Mouse (Mus musculus): ENCODE data around the gene Btbd9.
"Not testable (repeated sequence)": the region's sequence is repeated elsewhere in the genome, so short reads cannot be mapped to it uniquely, and the experiment has no call there.

Btbd9 gene

GRCm38 (mm10) chr17:30575941-30576773 is at the start of gene Btbd9:
Gene Btbd9, minus strand, starts transcription at chr17:30576488.
- DNase-seq (ENCODE audit: low read depth, low spot score), result peak; percentile 81

- not testable (repeated sequence) for DNase-seq (ENCODE audit: low read depth, low spot score)
Measured at GRCm38 (mm10) chr17:30624132-30624531, 47.8 kb upstream of the Btbd9 start, which contains the start of gene Dnah8. Gene Dnah8, plus strand, starts transcription at chr17:30624354.

- DNase-seq (ENCODE audit: low read depth, low spot score), result no peak
Measured at GRCm38 (mm10) chr17:30623200-30623599, 46.9 kb upstream of the Btbd9 start.

GRCm38 (mm10) chr17:30621450-30621849 is 45.2 kb upstream of the Btbd9 start:
- DNase-seq (ENCODE audit: low read depth, low spot score), result no peak

- no peak for DNase-seq (ENCODE audit: low read depth, low spot score)
Measured at GRCm38 (mm10) chr17:30620548-30620947, 44.3 kb upstream of the Btbd9 start.

GRCm38 (mm10) chr17:30619153-30619552 is 42.9 kb upstream of the Btbd9 start:
- no peak for DNase-seq (ENCODE audit: low read depth, low spot score)

GRCm38 (mm10) chr17:30618136-30618891 is 42.0 kb upstream of the Btbd9 start:
- no peak for DNase-seq (ENCODE audit: low read depth, low spot score)

- DNase-seq (ENCODE audit: low read depth, low spot score), result no peak
Measured at GRCm38 (mm10) chr17:30616203-30616602, 39.9 kb upstream of the Btbd9 start.

GRCm38 (mm10) chr17:30613350-30613749 is 37.1 kb upstream of the Btbd9 start:
- DNase-seq (ENCODE audit: low read depth, low spot score), result no peak

- peak; percentile 77 for DNase-seq (ENCODE audit: low read depth, low spot score)
Measured at GRCm38 (mm10) chr17:30612075-30612859, 36.0 kb upstream of the Btbd9 start.

- DNase-seq (ENCODE audit: low read depth, low spot score), result no peak
Measured at GRCm38 (mm10) chr17:30611221-30612074, 35.2 kb upstream of the Btbd9 start.

GRCm38 (mm10) chr17:30610739-30611138 is 34.5 kb upstream of the Btbd9 start:
- no peak for DNase-seq (ENCODE audit: low read depth, low spot score)

GRCm38 (mm10) chr17:30609980-30610307 is 33.7 kb upstream of the Btbd9 start:
- no peak for DNase-seq (ENCODE audit: low read depth, low spot score)

GRCm38 (mm10) chr17:30609305-30609979 is 33.2 kb upstream of the Btbd9 start:
- no peak for DNase-seq (ENCODE audit: low read depth, low spot score)

- DNase-seq (ENCODE audit: low read depth, low spot score), result no peak
Measured at GRCm38 (mm10) chr17:30607909-30608495, 31.7 kb upstream of the Btbd9 start.

- DNase-seq (ENCODE audit: low read depth, low spot score), result no peak
Measured at GRCm38 (mm10) chr17:30607330-30607729, 31.0 kb upstream of the Btbd9 start.

GRCm38 (mm10) chr17:30606634-30607081 is 30.4 kb upstream of the Btbd9 start:
- no peak for DNase-seq (ENCODE audit: low read depth, low spot score)

- DNase-seq (ENCODE audit: low read depth, low spot score), result no peak
Measured at GRCm38 (mm10) chr17:30606206-30606605, 29.9 kb upstream of the Btbd9 start.

- DNase-seq (ENCODE audit: low read depth, low spot score), result no peak
Measured at GRCm38 (mm10) chr17:30605001-30605400, 28.7 kb upstream of the Btbd9 start.

- no peak for DNase-seq (ENCODE audit: low read depth, low spot score)
Measured at GRCm38 (mm10) chr17:30604296-30604695, 28.0 kb upstream of the Btbd9 start.
